Mouse (Mus musculus) T-helper 17 cell (primary cell): Measurements from ENCODE around the gene Snrpa1.

Source experiments
- in situ Hi-C, 2 experiments: fragments of 300-600 bp; cut with MboI, MseI; formaldehyde crosslinking; loops; 1 replicate in 1 of 2; 2 replicates in 1 of 2; pipeline ENCODE4 v1.15.1; 2025; ENCODE audit warnings: high pct_unique_total_duplicates in 2 of 2

The Snrpa1 gene

DNA sequence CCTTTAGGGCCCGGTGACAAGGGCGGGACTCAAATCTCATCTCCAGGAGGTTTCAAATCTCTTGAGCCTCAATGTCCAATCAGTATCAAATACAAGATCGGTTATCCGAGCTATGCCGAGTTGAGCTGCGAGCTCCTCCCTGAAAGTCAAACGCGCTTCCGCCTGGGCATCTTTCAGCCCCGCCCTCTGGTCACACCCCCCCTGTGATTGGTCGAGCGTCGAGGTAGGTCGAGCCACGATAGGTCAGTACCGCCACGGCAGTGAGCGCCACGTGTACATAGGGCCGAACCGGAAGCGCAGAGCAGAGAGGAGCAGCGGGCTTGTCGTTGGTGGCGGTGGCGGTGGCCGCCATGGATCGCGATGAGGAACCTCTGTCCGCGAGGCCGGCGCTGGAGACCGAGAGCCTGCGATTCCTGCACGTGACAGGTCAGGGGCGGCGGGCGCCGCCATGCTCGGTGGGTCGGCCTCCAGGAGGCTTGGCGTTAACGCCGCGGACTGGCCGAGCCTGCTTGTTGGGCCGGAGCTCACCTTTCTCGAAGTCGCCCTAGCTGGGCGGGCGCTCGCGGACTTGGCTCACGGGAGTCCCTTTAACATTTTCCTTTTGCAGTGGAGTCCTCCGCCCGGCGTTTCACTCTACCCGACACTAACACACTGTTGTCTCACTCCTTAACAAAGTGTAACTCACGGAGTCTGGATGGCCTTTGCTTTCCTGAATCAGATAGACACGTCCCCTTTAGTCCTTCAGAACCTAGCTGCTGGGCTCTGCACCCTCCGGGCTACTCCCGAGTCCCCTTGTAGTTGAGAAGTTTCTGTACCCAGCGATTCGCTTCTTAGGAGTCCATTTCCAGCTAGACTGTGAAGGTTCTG, 20.8 kb downstream of the Snrpa1 start, which contains the start of gene Selenos:
Selenos (plus strand) TSS at position 286 of the 867 bp plus-strand sequence.
- in situ Hi-C loops: no loop called here

DNA sequence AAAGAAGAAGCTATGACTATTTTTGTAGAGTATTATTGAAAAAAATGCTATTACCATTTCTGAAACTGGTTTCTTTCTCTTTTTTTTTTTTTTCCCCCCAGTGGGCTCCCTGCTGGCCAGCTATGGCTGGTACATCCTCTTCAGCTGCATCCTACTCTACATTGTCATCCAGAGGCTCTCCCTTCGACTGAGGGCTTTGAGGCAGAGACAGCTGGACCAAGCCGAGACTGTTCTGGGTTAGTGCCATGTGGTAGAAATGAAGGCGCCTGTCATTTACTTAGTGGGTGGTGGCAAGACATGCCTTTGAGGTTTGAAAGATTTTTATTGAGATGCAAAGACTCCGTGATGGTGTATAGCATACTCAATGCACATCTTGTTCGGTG, 21.4 kb downstream of the Snrpa1 start:
- in situ Hi-C loops: no loop called here

DNA sequence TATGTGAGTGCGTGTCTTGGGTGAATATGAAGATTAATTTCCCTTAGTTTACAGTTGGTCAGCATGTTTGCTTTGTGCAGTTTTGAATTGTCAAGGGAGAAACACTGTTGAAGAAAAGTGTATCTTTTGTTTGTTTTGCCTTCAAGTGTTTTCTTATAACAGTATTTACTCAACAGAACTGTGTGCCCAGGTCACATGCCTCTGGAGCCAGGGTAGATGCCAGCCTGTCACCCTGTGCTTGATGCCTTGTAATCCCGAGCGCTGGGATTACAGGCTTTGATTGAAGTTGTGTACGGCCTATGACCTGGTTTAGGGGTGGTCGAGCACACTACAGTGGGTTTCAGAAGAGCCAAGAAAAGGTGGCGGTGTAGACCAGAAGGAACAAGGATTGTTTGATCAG, 25.0 kb downstream of the Snrpa1 start:
- in situ Hi-C loops: no loop called here

DNA sequence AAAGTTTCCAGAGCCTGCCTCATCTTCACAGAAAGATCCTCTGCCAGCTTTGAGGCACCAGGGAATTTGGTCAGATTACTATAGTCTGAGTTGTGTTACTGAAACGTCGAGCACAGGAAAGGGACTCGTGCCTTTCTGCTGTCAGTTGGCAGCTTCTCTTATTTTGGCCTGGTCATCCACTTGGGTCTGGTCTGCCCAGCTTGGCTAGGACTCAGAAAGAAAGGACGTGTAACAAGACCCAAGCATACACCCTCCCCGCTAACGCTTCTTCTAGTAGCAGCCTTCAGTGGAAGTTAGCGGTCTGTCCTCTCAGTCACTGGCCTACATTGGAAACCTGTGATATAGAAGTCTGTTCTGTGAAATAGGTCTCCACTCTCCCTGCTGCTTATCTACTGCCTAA, 25.7 kb downstream of the Snrpa1 start:
- in situ Hi-C loops: no loop called here

DNA sequence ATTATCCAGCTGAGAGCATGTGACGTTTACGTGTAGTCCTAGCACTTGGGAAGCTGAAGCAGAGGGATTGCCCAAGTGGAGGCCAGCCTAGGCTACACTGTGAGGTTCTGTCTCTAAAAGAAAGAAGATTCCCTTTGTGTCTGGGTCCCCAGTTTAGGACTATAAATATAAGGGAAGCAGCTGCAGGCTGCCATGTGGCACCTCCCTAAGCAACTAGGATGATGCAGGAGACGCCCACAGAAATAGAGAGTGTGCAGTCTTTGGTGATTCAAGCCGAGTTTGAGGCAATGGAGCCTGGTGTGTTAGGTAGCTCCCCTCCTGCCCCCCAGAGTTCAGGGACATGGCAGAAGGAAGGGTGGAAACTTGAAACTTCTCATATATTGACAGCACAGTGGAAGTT, 28.8 kb downstream of the Snrpa1 start:
- in situ Hi-C loops: no loop called here

DNA sequence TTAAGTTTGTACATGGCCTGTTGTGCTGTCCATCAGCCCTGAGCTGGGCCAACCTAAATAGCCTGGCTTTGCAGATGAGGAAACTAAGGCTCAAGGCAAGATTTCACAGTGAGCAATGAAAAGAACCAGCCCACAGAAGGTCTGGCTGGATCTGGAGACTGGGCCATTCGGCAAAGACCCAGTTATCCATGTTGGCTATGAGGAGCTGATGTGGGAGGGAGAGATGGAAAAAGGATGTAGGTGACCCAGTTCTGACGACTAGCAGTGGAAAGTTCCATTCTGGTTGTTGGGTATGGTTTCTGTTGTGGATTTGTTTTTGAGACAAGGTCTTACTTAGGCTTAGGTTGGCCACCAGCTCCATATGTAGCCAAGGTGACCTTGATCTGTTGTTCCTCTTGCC, 29.3 kb downstream of the Snrpa1 start:
- in situ Hi-C loops: no loop called here

DNA sequence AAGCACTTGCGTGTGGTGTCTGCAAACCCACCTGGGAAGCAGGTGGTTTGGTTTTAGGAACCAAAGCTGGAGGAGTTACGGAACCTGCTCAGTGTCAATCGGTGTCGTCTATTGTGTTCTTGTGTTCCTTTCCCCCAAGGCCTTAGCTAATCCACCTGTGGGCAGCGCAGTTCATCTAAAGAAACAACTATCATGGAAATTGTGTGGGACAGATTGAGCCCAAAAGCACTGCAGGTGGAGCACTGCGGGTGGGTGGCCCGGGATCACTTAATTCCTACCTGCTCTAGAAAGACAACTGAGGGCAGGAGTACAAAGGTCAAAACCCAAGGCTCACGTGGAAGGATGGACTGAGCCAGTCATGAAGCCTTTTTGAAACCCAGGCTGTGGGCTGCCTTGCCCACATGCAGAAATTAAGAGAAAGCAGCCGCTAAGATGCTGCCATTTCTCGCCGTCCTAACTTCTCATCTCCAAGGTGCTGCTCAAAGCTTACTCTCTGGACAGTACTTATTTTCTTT, 31.9 kb downstream of the Snrpa1 start:
- in situ Hi-C loops: loop anchor here (5.0 to 10.0 kb wide), 2 partner anchors 587 to 594 kb away; partner anchors contain the start of genes Asb7 (in 1 of the 2) and Lins1 (in 1 of the 2)

DNA sequence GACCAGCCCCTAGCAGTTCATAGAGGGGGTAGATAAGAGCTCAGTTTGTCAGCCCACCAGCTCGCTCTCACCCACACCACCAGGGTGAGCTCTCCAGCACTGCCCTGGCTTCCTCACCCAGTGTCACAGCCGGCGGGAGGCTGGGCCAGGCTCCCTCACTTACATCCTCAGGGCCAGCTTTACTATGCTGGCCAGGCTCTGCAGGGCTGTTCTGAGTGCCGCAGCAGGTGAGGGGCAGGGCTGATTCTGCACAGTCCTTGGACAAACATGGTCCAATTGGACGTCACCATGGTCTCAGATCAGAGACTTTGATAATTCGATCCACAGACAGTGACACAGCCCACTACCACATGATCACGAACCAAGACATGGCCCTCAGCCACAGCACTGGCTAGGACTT, 32.8 kb downstream of the Snrpa1 start:
- in situ Hi-C loops: loop anchor here (5.0 to 10.0 kb wide), 2 partner anchors 586 to 593 kb away; partner anchors contain the start of genes Asb7 (in 1 of the 2) and Lins1 (in 1 of the 2)

DNA sequence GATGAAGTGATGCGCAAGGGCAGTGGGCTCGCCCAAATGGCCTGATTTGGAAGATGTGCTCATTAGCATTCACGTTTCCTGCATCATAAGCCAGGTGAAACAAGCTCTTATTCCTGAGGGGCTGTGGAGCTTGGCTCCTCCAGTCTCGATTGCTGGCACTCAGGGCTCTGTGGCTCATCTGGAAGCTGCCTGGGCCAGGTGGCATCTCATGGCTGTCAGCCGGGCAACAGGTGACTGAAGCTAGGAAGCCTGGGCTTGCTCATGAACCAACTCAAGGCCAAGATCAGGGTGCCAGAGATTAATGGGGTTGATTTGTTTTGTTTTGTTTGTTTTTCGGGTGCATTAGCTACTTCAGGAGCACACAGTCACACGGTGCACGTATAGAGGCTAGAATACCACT, 33.9 kb downstream of the Snrpa1 start:
- in situ Hi-C loops: loop anchor here (5.0 to 10.0 kb wide), 2 partner anchors 585 to 592 kb away; partner anchors contain the start of genes Asb7 (in 1 of the 2) and Lins1 (in 1 of the 2)

DNA sequence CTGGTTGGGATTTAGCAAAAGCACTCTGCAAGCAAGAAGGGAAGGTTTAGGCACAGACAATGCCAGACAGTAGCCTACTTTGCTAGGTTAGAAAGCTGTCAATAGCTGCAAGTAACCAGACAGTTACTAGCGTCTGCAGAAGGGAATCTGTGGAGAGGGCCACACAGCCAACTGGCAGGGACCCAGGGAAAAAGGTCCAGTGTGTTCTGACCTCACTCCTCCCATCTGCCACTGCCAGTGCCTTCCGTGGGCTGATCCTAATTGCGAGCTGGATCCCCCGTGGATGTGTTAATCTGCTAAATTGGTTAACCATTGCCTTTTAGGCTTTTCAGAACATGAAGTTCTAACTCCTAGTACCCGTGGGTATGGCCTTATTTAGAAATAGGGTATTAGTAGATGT, 35.3 kb downstream of the Snrpa1 start:
- in situ Hi-C loops: loop anchor here (5.0 to 10.0 kb wide), 2 partner anchors 583 to 591 kb away; partner anchors contain the start of genes Asb7 (in 1 of the 2) and Lins1 (in 1 of the 2)

DNA sequence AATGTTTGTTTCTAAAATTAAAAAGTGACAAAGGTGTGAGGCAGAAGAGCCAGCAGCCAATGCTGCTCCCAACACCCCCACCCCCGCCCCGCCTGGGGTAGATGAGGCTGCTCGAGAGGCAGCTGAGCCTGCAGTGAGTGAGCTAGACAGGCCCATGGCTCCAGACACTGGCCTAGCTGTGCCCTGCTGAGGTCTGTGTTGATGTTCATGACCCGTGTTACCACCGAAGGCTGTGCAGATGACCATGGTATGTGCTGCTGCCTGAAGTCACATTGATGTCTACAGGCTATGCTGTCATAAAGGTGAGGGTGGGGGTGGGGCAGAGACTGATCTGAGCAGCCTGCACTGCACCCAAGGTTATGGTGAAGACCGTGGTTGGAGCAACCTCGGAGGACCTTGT, 40.0 kb downstream of the Snrpa1 start:
- in situ Hi-C loops: loop anchor here (5.0 to 10.0 kb wide), 2 partner anchors 148 to 586 kb away; partner anchors contain the start of genes Asb7 (in 1 of the 2) and Lins1 (in 1 of the 2)

DNA sequence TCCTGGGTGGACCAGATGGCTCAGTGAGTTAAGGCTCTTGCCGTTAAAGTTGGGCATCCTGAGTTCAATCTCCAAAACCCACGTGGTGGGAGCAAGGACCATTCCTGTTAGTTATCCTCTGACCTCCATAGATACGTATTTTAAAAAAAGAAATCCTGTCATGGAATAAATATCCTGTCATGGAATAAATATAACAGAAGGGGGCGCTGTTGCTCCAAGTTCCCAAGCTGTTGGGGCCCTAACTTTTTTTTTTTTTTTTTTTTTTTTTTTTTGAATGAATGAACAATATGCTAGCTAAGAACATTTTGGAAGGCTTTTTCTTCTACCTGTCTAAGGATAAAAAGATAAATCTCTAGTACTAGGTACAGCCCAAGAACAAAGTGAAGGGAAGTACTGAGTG, 43.1 kb downstream of the Snrpa1 start:
- in situ Hi-C loops: loop anchor here (5.0 kb wide), 5 partner anchors 85 to 285 kb away; partner anchors contain the start of gene Lrrk1 (in 1 of the 2)

DNA sequence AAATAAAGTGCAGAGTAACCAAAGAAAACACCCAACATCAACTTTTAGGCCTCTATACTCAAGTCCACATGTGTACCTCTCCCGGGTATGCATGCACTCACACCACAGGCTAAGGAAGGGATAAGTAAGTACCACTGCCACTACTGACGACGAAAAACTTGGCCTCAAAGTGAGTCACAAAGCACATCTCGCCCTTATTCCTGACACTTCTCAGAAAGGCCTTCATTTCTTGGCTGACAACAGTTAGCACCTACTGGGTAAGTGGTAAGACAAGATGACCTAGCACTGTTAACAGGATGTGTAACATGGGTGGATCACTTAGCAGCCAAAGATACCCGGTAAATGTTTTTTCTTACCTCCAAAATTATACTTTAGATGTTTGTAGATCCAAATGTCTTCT, 45.7 kb downstream of the Snrpa1 start:
- in situ Hi-C loops: loop anchor here (5.0 kb wide), 5 partner anchors 83 to 283 kb away; partner anchors contain the start of gene Lrrk1 (in 1 of the 2)

DNA sequence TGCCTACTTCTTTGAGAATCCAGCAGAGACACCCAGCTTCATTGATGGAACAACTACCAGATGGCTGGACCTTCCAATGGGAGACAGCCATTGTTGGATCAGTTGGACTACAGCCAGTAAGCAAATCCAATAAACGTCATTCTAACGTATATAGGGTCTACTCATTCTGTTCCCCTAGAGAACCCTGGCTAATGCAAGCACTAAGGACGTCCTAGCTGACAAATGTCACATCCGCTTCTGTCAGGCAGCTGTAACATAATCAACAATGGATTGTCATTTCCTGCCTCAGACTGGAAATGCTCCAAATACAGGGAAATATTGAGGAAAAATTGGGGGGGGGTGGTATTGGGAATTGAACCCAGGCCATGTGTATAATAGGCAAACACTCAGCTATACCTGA, 47.0 kb downstream of the Snrpa1 start:
- in situ Hi-C loops: no loop called here

DNA sequence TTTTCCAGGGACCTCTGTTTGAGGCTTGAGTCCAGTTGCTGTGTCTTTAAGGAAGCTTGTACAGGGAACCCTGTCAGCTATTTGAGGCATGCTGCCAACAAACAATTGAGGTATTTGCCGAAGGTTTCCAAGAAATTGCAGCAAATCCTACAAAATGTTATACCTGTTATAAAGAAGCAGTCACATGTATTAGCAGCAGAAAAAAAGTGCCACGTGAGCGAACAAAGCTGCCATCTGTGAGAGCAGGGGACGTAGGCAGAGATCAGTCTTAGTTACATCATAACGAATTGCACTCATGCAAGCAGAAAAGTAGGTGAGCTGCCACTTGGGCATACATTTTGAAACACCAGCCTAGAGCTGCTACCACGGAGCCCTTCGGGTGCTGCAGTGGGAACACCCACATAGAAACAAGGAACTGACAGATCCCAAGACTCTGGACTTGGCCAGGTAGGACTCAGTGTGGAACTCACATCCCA, 47.8 kb downstream of the Snrpa1 start:
- in situ Hi-C loops: no loop called here

DNA sequence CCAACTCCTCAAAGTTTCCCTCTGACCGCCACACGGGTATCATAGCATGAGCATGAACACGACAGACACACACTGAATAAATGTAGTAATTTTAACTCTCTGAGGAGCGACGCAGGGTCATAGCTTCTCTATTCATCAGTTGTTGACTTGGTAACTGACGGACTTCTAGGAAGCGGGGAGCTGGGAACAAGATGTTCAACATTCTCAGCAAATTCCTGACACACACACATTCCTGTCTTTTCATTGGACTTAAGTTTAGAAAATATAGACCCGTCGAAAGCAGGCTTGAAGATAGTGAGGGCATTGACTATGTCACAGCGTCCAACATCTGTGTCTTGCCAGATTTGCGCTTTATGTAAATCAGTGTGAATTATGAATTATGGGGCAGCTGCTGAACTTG, 48.4 kb downstream of the Snrpa1 start:
- in situ Hi-C loops: no loop called here

DNA sequence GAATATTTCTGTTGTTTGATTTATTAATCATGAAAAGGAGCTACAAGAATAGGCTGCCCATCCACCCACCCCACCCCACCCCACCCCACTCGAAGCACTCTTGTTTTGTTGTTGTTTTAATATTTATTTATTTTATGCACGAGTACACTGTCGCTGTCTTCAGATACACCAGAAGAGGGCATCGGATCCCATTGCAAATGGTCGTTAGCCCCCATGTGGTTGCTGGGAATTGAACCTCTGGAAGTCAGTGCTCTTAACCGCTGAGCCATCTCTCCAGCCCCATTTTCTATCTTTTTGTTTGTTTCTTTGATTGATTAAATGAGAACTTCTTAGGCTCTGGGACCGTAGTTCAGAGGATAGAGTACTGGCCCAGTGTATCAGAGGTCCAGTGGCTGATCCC, 49.1 kb downstream of the Snrpa1 start:
- in situ Hi-C loops: no loop called here

DNA sequence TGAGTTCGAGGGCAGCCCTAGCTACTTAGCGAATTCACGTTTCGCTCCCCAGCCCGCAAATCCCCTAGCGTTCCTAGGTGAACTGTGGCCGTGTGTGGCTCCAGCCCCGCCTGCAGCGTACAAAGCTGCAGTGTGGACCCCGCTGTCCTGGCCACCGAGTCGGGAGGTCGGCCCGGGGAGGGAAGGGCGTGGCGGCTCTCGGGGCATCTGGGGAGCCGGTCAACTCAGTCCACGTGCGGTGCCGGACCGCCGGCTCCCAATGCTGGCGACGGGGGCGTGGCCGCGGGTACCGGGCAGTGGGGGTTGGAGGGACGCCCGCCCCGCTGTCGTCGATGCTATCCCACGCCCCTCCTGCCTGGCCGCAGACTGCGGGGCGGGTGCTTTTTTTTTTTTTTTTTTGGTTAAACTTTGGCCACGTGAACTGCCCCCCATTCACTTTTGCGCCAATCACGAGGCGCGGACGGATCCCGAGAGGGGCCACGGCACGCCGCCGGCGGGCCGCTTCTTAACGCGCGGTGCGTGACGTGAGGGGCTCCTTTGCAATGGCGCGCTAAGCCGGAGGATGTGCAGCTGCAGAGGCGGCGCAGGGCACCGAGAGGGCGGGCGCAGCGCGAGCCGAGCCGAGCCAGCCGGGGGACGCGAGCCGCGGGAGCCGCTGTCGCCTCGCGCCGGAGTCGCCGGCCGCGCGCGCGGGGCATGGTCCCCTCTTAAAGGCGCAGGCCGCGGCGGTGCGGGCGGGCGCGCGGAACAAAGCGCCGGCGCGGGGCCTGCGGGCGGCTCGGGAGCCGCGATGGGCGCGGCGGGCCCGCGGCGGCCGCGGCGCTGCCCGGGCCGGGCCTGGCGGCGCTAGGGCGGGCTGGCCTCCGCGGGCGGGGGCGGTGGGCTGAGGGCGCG, 50.4 kb downstream of the Snrpa1 start, which contains the start of gene Chsy1:
Chsy1 (plus strand) TSS at position 555 of the 894 bp plus-strand sequence.
- in situ Hi-C loops: no loop called here

DNA sequence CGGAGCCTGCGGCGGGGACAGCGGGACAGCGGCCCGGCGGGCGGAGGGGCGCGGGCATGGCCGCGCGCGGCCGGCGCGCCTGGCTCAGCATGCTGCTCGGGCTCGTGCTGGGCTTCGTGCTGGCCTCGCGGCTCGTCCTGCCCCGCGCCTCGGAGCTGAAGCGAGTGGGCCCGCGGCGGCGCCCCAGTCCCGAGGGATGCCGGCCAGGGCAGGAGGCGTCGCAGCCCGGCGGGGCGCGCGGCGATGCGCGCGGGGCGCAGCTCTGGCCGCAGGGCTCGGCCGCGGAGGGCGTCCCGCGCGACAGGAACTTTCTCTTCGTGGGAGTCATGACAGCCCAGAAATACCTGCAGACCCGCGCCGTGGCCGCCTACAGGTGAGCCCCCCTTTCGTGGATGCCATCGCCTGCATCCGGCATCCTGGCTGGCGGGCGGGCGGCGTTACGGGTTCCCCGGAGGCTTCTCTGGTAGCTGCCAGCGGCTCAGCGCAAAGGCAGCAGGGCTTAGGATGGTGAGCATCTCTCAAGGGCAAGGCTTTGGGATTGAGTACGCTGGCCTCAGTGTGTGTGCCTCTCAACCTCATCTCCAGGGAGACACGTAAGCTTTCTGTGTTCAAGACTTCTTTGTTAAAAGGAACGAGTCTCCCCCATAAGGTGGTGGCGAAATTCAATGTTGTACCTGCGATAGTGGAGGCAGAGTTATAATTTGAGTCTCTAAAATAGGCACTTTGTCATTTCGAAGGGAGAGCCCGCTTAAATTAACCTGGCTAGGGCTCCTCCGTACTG, 51.2 kb downstream of the Snrpa1 start:
- in situ Hi-C loops: no loop called here

DNA sequence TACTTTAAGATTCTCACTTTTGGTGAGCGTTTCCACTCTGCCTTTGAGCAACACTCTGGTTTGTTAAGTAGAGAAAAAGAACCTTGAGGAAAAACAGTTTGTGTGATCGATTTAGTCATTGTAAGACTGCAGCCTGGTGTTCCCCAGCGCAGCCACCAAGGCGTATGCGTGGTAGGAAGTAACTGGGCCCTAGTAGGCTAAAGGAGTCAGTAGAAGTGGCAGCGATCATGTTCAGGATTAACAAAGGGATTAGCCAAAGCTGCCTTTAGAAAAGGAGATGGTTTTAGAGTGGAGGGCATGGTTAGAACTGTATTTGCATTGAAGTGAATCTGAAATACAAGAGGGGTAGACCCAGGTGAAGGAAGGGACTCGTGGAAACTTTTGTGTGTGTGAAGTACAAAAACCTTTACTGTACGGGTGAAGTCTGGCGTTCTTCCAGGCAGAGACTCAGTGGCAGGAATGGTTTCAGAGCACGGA, 51.9 kb downstream of the Snrpa1 start:
- in situ Hi-C loops: no loop called here
